Mouse (Mus musculus) liver, embryonic 14.5 days (tissue): ENCODE measurements around the gene Stat3.

ENCODE experiments used
- CTCF ChIP-seq: IDR thresholded peaks from 2 replicates; pipeline ENCODE4 v1.5.1; 2016; ENCODE audit warnings: antibody characterized with exemption, low read depth, control low read depth
- EP300 ChIP-seq: IDR thresholded peaks from 2 replicates; pipeline ENCODE4 v1.6.1; 2016; ENCODE audit warnings: antibody characterized with exemption, low read depth

GRCm38 (mm10) chr11:100847572-100847971 is 91.8 kb downstream of the Stat3 start:
- TF ChIP-seq CTCF (no peak), EP300 (no peak)
